Mouse (Mus musculus) lung, postnatal 0 days (tissue): Measurements from ENCODE around the gene Ssbp3.

Experiments used
- CTCF ChIP-seq: IDR thresholded peaks from 2 replicates; pipeline ENCODE4 v1.5.1; 2016; ENCODE audit warnings: antibody characterized with exemption, mild to moderate bottlenecking
- EP300 ChIP-seq: IDR thresholded peaks from 2 replicates; pipeline ENCODE4 v1.6.1; 2016; ENCODE audit warnings: antibody characterized with exemption, mild to moderate bottlenecking, control low read depth

DNA sequence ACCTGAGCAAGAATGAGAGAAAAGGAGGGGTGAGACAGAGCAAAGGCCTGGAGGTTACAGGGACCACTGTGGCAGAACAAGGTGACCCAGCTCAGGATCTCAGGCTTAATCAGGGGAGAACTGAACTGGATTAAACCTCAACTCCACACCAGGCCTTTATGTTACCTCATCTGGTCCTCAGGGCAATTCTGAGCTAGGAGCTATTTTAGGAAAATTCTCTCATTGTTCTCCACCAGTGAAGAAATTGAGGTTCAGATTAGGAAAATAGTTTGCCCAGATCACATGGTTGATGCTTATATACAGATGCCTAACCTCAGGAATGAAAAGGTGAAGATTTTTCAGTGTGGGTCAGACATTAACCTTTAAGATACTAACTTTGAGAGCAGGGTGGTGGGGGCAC is 169.2 kb downstream of the Ssbp3 start:
- TF ChIP-seq CTCF (no peak), EP300 (no peak)
